Mouse (Mus musculus): ENCODE results near the gene Ascc3. TPM values are rescaled to one million over a fixed set of nuclear protein-coding genes. Genes with fewer than 3 reads are reported as not detected.
A peak's percentile ranks its signal among the peaks of the same experiment; 100 is the strongest.

Gene Ascc3
- total and polyA plus RNA-seq, 2 experiments from 2014 or later: 7.5 to 19.9 TPM

GRCm38 (mm10) chr10:50704202-50704601 lies 111.7 kb downstream of the Ascc3 start:
- WGBS: 12% methylated on average over 6 of the region's 6 CpGs
- H3K9ac ChIP-seq (replicated peaks; ENCODE audit: low read depth, low read length): no peak overlapping the region
- no peaks in the 10 kb centered on the region for H3K4me1 ChIP-seq (ENCODE audit: control insufficient read depth, insufficient read depth)
- no peak overlapping the region for H3K27ac ChIP-seq (ENCODE audit: low read depth)
- H3K36me3 ChIP-seq (replicated peaks; ENCODE audit: control insufficient read depth, insufficient read depth, low read length): peaks cover 7% of the 10 kb centered on the region; the same call in 1 of the 2 replicates
- H3K4me2 ChIP-seq (ENCODE audit: low read depth, low read length): no peak overlapping the region
- no peaks in the 10 kb centered on the region for H3K27me3 ChIP-seq (ENCODE audit: control insufficient read depth, insufficient read depth, low read length)
- no peak overlapping the region for H3K4me3 ChIP-seq (ENCODE audit: low read depth, low read length)
- DNase-seq (ENCODE audit: low spot score) (peak; percentile 49), ATAC-seq (ENCODE audit: insufficient read depth, low read depth) (no peak; the same call in 1 of the 2 replicates)
- TF ChIP-seq EP300 (IDR thresholded peaks at IDR 0.05; ENCODE audit: low read depth): no peak
- TF ChIP-seq CTCF (IDR thresholded peaks at IDR 0.05; ENCODE audit: low read depth): peak; percentile 86
- no peaks in the 10 kb centered on the region for H3K9me3 ChIP-seq (replicated peaks; ENCODE audit: control insufficient read depth, low read length)

GRCm38 (mm10) chr10:50704898-50705297 lies 112.4 kb downstream of the Ascc3 start:
- no peak for ATAC-seq (ENCODE audit: insufficient read depth, low read depth)

GRCm38 (mm10) chr10:50711286-50711685 lies 118.8 kb downstream of the Ascc3 start:
- Histone ChIP-seq H3K9me3 (replicated peaks; ENCODE audit: control insufficient read depth, low read length) (no peaks in the 10 kb centered on the region), H3K9ac (replicated peaks; ENCODE audit: low read depth, low read length) (no peak overlapping the region), H3K36me3 (replicated peaks; ENCODE audit: control insufficient read depth, insufficient read depth, low read length) (peaks cover 13% of the 10 kb centered on the region), H3K4me3 (ENCODE audit: low read depth, low read length) (no peak overlapping the region), H3K27me3 (ENCODE audit: control insufficient read depth, insufficient read depth, low read length) (no peaks in the 10 kb centered on the region), H3K27ac (ENCODE audit: low read depth) (no peak overlapping the region), H3K4me2 (ENCODE audit: low read depth, low read length) (no peak overlapping the region), H3K4me1 (ENCODE audit: control insufficient read depth, insufficient read depth) (no peaks in the 10 kb centered on the region)
- ATAC-seq (ENCODE audit: insufficient read depth, low read depth): no peak
- 85% methylated on average over 3 of the region's 3 CpGs for WGBS
- TF ChIP-seq EP300 (IDR thresholded peaks at IDR 0.05; ENCODE audit: low read depth): no peak
- TF ChIP-seq CTCF (IDR thresholded peaks at IDR 0.05; ENCODE audit: low read depth): no peak
- no peak for DNase-seq (ENCODE audit: low spot score)

More at GRCm38 (mm10) chr10:50704898-50705297, 112.4 kb downstream of the Ascc3 start:
- H3K9ac ChIP-seq (replicated peaks; ENCODE audit: low read depth, low read length): no peak overlapping the region
- H3K4me1 ChIP-seq (ENCODE audit: control insufficient read depth, insufficient read depth): no peaks in the 10 kb centered on the region
- DNase-seq (ENCODE audit: low spot score): no peak
- H3K27me3 ChIP-seq (ENCODE audit: control insufficient read depth, insufficient read depth, low read length): no peaks in the 10 kb centered on the region
- no peak overlapping the region for H3K27ac ChIP-seq (ENCODE audit: low read depth)
- no peaks in the 10 kb centered on the region for H3K9me3 ChIP-seq (replicated peaks; ENCODE audit: control insufficient read depth, low read length)
- H3K36me3 ChIP-seq (replicated peaks; ENCODE audit: control insufficient read depth, insufficient read depth, low read length): peaks cover 7% of the 10 kb centered on the region; the same call in 1 of the 2 replicates
- TF ChIP-seq CTCF (IDR thresholded peaks at IDR 0.05; ENCODE audit: low read depth) (no peak), EP300 (IDR thresholded peaks at IDR 0.05; ENCODE audit: low read depth) (no peak)
- WGBS: 87% methylated on average over 3 of the region's 3 CpGs
- no peak overlapping the region for H3K4me3 ChIP-seq (ENCODE audit: low read depth, low read length)
- no peak overlapping the region for H3K4me2 ChIP-seq (ENCODE audit: low read depth, low read length)

GRCm38 (mm10) chr10:50711765-50712164 lies 119.3 kb downstream of the Ascc3 start:
- ATAC-seq (ENCODE audit: insufficient read depth, low read depth): no peak
- H3K4me1 ChIP-seq (ENCODE audit: control insufficient read depth, insufficient read depth): no peaks in the 10 kb centered on the region
- no peak overlapping the region for H3K27ac ChIP-seq (ENCODE audit: low read depth)
- WGBS: 82% methylated on average over 1 of the region's 1 CpGs
- H3K27me3 ChIP-seq (ENCODE audit: control insufficient read depth, insufficient read depth, low read length): no peaks in the 10 kb centered on the region
- no peak for DNase-seq (ENCODE audit: low spot score)
- H3K9me3 ChIP-seq (replicated peaks; ENCODE audit: control insufficient read depth, low read length): no peaks in the 10 kb centered on the region
- no peak overlapping the region for H3K9ac ChIP-seq (replicated peaks; ENCODE audit: low read depth, low read length)
- no peak overlapping the region for H3K4me2 ChIP-seq (ENCODE audit: low read depth, low read length)
- TF ChIP-seq CTCF (IDR thresholded peaks at IDR 0.05; ENCODE audit: low read depth) (no peak), EP300 (IDR thresholded peaks at IDR 0.05; ENCODE audit: low read depth) (no peak)
- H3K36me3 ChIP-seq (replicated peaks; ENCODE audit: control insufficient read depth, insufficient read depth, low read length): peaks cover 13% of the 10 kb centered on the region
- no peak overlapping the region for H3K4me3 ChIP-seq (ENCODE audit: low read depth, low read length)

- H3K9me3 ChIP-seq (replicated peaks; ENCODE audit: control insufficient read depth, low read length): no peaks in the 10 kb centered on the region
- TF ChIP-seq EP300 (IDR thresholded peaks at IDR 0.05; ENCODE audit: low read depth) (no peak), CTCF (IDR thresholded peaks at IDR 0.05; ENCODE audit: low read depth) (no peak)
- no peak for DNase-seq (ENCODE audit: low spot score)
Measured at GRCm38 (mm10) chr10:50733459-50733858, 141.0 kb downstream of the Ascc3 start.

GRCm38 (mm10) chr10:50762069-50762468 lies 169.6 kb downstream of the Ascc3 start:
- H3K4me2 ChIP-seq (ENCODE audit: low read depth, low read length): no peak overlapping the region
- no peak for TF ChIP-seq CTCF (IDR thresholded peaks at IDR 0.05; ENCODE audit: low read depth)
- no peaks in the 10 kb centered on the region for H3K27me3 ChIP-seq (ENCODE audit: control insufficient read depth, insufficient read depth, low read length)
- ATAC-seq (ENCODE audit: insufficient read depth, low read depth) (no peak), DNase-seq (ENCODE audit: low spot score) (no peak)
- no peak overlapping the region for H3K27ac ChIP-seq (ENCODE audit: low read depth)
- H3K9ac ChIP-seq (replicated peaks; ENCODE audit: low read depth, low read length): no peak overlapping the region
- H3K4me1 ChIP-seq (ENCODE audit: control insufficient read depth, insufficient read depth): no peaks in the 10 kb centered on the region
- 81% methylated on average over 2 of the region's 2 CpGs for WGBS
- no peak overlapping the region for H3K4me3 ChIP-seq (ENCODE audit: low read depth, low read length)
- H3K36me3 ChIP-seq (replicated peaks; ENCODE audit: control insufficient read depth, insufficient read depth, low read length): 0 out of 2 replicates have a peak, but pooled peaks cover 2% of the 10 kb centered on the region
- no peaks in the 10 kb centered on the region for H3K9me3 ChIP-seq (replicated peaks; ENCODE audit: control insufficient read depth, low read length)

More at GRCm38 (mm10) chr10:50733459-50733858, 141.0 kb downstream of the Ascc3 start:
- Histone ChIP-seq H3K4me3 (ENCODE audit: low read depth, low read length) (no peak overlapping the region), H3K27ac (ENCODE audit: low read depth) (no peak overlapping the region), H3K36me3 (replicated peaks; ENCODE audit: control insufficient read depth, insufficient read depth, low read length) (peaks cover 13% of the 10 kb centered on the region; the same call in 1 of the 2 replicates), H3K4me2 (ENCODE audit: low read depth, low read length) (no peak overlapping the region), H3K27me3 (ENCODE audit: control insufficient read depth, insufficient read depth, low read length) (no peaks in the 10 kb centered on the region), H3K9ac (replicated peaks; ENCODE audit: low read depth, low read length) (no peak overlapping the region), H3K4me1 (ENCODE audit: control insufficient read depth, insufficient read depth) (no peaks in the 10 kb centered on the region)
- no peak for ATAC-seq (ENCODE audit: insufficient read depth, low read depth)

Data from heart, postnatal 0 days (tissue).